Mouse (Mus musculus) CD4-positive, CD25-positive, alpha-beta regulatory T cell, adult 2 months (primary cell): ENCODE measurements around the gene Grip1.

ENCODE experiments used
- DNase-seq: peaks from one replicate; pipeline ENCODE4 v3.0.0-alpha.2; 2012; ENCODE audit warnings: low read depth, low spot score

Grip1 gene

DNA sequence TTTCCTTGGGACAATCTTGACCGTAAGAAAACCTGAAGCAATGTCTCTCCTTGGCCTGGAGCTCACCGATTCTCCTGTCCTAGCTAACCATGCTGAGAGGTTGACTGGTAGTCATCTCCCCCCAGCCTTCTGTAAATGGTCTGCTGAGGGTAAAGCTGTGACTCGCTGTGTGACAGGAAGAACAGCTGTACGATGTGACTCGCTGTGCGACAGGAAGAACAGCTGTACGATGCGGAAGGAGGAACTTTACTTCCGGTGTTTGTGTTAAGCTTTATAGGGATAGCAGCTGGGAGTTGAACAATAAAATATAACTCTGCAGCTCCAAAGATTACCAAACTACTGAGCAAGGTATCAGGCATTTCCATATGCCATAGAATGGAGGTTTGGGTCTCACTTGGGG lies 119.5 kb downstream of the Grip1 start:
- DNase-seq, result no peak

DNA sequence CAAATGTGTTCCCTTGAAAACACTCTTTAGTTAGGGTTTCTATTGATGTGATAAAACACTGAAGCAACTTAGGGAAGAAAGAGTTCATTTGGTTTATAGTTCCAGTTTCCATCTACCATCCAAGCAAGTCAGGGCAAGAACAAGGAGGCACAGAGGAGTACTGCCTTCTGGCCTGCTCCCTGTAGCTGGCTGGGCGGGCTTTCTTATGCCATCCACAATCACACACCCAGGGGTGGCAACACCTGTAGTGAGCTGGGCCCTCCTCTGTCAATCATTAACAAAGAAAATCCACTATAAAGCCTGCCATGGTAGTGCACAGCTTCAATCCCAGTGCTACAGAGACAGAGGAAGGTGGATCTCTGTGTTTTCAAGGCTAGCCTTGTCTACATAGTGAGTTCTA lies 122.2 kb downstream of the Grip1 start:
- no peak for DNase-seq

DNA sequence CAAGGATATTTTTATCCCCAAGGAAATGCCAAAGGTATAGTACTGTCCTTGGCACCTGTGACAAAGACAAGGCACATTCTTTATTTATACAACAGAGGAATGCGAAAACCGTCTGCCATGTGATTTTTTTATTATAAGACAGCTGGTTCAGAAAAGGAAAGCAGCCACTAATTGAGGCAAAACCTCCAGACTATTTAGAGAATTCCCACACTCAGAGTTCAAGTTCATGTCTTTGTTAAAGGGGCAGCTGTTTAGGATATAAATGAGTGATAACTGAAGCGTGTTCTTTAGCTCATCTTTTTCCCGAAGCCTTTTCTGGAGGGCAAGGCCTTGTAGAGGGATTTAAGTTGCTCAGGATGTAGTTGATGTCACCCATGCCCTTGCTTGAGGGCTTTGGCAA lies 126.4 kb downstream of the Grip1 start:
- no peak for DNase-seq

DNA sequence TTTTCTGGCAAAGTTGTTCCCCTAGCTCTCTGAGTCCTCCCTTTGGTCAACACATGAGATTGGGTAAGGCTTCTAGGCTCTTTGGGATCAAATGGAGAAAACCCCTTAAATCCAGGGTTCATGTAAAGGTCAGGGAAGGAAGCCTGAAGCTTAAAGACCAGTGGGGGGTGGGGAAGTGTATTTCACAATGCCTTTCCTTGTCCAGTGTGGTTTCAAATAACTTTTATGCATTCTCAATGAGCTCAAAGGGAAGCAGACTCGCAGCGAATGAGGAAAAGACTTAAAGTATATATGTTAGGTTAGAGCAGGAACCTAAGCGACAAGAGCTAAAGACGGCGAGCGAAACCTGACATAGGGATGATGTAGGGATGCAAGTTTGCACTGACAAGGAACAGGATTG lies 131.0 kb downstream of the Grip1 start:
- no peak for DNase-seq

DNA sequence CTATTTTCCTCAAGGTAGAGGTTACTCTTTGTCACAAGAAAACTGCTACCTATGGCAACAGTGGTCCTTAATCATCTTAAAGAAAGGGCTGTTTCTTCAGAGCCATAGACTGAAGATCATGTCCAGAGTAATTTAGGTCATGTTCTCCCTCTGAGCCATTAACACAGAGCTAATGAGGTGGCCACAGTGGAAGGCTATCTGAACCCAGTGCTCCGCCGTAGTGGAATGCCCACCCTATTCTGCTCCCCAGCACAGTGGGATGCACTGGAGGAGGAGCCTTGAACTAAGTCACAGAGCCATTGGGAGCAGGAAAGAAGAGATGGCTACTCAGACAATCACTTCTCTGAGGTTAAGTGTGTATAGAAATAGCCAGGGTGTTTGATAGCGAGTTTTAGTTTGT lies 133.3 kb downstream of the Grip1 start:
- no peak for DNase-seq

DNA sequence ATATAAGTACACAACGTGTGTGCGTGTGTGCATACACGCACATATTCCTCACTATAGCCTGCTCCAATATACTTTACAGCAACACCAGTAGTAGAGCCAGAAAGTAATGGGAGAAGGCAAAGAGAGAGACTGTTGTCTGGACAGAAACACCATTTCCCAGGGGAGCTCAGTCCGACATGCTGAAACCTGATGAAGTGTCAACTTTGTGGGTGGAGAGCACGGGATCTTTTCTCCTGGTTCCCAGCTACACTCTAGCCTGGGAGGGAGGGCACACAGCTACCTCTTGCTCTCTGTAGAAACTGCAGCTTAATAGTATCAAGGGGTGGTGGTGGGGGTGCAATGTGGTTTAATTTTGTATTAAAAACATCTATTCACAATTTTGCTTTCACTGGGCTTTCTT lies 143.2 kb downstream of the Grip1 start:
- DNase-seq, result no peak

DNA sequence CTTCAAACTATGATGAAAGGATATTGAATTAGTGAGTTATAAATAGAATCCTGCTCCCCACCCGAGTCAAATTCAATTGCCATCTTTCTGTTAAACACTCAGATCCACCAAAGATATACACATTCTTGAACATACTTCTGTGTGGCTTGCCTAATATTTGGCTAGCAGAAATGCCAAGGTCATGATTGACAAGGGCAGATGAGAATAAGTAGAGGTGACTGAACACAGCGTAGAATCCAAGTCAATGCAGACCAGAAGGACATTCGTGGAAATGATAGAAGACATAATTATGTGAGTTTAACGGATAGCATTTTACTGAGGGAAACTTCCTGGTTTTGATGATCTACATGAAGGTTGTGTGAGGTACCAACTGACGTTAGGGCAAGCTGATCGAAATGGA lies 153.9 kb downstream of the Grip1 start:
- DNase-seq, result no peak

DNA sequence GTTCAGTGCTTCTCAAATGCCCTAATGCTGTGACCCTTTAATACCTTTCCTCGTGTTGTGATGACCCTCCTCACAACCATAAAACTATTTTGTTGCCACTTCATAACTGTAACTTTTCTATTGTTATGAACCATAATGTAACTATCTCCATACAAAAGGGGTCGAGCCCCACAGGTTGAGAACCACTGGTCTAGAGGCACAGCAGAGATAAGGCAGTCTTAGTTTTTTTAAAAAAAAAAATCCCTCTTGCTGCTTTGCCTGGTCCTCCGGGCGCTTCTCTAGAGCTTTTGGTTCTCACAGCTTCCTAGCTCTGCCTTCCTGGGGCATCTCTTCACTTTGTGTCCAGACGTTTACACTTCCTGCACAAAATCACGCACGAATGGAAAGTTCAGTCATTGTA lies 155.4 kb downstream of the Grip1 start:
- DNase-seq, result no peak

DNA sequence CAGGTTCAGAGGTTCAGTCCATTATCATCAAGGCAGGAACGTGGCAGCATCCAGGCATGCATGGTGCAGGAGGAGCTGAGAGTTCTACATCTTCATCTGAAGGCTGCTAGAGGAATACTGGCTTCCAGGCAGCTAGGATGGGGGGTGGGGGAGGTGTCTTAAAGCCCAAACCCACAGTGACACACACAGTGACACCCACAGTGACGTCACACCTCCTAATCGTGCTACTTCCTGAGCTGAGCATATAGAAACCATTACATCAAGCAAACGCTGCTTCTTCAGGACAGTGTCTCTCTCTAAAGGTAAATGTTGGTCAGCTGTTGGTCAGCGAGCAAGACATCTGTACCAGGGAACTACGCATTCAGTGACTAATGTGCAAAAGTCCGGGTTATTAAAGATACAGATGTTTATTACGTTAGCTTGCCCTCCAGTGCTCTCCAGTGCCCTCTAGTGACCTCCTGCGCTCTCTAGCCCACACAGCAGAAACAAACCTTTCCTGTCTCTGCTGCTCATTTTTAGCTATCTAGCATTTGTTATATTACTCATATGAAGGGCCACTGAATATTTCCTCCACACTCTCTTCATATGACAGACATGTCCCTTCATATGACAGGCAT lies 156.8 kb downstream of the Grip1 start:
- peak; percentile 28 for DNase-seq

DNA sequence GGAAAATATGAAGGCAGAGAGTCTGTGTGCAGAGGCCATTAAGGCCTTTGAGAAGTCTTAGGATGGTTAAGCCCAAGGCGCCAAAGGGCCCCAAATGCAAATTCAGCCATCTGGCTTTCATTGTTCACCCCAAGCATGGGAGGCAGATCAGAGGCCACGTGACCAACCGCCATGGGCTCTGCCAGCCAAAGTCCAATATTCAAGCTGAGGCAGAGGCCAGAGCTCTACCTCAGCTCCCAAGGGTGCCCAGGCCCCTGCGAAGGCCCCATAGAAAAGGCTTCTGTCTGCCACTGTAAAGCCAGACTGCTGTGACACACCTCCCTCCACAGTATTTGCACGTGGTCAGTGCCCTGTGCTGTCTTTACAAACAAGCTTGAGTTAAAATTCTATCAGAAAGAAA lies 158.4 kb downstream of the Grip1 start:
- no peak for DNase-seq

DNA sequence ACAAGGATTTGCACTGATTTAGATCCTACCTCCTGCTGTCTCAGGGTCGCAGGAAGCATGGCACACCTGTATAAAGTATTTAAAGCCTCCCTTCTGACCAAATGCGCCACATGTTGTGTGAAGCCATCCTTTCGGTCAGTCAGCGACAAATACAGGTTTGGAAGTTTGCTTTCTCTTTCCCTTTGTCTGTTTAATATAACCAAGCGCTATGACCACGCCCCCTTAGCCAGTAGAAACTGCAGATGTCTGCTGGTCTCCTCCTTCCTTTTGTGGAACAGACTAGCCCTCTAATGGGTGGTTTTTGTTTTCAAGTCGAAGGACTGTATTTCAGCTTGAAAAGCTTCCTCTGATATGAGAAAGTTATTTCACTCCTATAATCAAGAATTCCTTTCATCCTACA lies 161.1 kb downstream of the Grip1 start:
- no peak for DNase-seq

DNA sequence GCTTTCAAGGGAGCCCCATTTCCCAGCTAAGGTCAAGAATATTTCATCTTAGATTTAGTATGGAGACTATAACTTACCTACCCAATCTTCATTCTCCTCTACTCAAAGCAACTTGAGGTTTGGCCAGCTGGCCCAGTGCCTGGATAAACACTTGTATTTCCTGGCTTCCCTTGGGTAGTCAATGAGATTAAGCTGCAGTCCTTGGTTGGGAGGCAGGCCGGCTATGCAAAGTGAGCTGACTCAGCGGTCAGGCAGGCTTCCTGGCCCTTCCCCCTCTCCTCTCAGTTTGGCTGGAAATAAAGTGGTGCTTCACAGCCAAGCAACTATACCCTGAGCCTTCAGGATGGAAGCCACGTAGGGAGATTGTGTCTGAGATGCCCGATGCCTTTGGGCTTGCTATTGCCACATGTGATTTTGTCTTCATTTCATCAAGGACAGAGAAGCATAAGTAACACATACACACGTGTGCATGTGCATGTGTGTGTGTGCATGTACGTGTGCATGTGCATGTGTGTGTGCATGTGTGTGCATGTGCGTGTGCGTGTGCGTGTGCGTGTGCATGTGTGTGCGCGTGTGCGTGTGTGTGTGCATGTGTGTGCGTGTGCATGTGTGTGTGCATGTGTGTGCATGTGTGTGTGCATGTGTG lies 161.7 kb downstream of the Grip1 start:
- DNase-seq, result no peak

DNA sequence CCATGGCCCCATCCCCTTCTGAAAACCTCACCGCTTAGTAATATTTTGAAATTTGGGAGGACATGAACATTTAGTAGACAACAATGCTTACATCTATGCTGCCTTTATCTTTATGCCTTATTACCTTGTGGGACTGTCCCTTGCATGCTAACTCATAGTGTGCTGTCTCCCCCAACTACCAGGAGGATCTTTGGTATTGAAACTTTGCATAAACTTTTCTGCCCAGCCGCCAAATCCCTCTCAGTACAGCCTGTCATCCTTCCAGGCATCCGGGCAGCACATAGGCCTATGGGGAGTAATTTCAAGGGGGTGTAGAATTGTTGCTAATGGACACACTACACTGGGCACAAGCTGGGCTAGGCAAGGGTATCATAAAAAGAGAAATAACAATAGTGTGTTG lies 162.4 kb downstream of the Grip1 start:
- DNase-seq, result no peak

DNA sequence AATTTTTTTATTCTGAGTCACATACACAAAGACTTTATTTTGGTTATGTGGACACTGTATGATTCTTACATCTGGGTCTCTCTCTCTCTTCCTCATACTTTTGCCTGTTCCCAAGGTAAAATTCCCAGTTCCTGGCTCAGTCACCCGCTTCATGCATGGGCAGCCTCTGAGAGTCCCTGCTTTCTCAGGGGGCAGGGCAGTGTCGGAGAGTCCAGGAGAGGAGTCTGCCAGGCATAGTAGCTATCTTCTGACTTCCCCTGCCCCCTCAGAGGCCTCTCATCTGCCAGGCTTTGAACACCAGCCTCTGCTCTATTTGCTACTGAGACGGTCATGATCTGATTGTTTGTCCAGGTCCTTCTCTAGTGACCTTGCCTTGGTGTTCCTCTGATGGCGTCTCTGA lies 175.0 kb downstream of the Grip1 start:
- DNase-seq, result no peak

DNA sequence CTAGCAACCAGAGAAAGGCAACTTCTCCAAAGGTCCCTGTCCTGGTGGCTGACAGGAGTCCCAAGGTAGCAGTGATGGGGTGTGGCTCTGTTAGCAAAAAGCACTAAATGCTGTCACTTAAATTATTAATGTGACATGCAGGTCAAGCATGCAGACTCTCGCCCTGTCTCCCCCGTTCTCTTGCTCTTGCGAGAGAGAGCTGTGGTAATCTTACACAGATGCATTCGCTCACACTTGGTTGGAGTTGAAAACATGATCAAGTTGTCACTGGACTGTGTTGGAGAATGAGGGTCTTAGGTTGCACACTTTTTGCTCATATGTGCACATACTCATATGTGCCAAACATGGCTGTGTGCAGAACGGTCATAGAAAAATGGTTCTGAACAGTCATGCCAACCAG lies 176.8 kb downstream of the Grip1 start:
- no peak for DNase-seq

DNA sequence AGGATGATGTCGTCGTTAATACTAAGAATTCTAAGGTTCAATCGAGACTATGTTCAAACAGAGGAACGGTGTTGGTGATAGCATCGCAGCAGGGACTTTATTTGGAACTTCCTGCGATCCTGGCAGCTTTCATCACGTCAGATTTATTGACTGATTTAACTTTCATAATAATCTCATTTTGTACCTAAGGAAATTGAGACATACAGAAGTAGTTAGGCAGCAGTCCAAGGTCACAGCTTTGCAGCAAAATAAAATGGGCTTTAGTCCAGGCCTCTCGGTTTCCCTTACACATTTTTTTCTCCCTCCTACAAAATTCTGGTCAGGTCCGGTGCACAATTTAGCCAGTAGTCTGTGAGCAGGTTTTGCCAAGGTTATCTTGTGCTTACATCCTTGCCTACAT lies 178.3 kb downstream of the Grip1 start:
- no peak for DNase-seq

DNA sequence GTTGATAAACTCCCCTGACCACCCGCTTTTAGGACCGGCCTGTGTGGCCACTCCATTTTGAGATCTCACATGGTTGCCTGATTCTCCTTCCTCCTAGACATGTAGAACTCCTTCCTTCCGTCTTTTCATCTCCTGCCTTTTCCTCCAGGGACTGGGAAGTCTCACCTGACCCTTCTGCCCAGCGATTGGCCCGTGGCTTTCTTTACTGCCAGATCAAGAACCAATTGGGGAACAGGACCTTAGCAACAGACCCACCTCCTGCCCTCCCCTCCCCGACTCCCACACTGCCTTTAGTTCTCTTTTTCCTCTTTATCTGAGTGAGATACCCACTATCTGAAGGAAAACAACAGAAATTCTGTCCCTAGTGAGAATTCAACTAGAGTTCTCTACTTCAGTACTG lies 180.9 kb downstream of the Grip1 start:
- DNase-seq, result no peak

DNA sequence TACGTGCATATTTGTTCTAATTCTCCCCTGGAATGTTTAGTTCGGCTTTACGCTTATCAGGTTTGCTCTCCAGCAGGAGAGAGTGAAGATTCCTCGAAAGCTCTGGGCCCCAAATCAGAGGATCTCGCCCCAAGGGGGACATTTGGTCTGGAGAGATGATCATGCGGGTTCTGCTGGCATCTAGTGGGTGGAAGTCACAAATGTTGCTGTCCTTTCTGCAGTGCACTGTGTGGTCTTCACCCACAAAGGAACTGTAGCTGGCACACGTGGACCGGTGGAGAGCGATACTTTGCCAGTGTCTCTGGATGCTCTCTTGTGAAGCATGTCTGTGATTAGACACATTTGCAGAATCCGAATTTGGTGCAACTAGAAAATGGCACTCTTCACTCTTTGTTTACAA lies 186.9 kb downstream of the Grip1 start:
- no peak for DNase-seq

DNA sequence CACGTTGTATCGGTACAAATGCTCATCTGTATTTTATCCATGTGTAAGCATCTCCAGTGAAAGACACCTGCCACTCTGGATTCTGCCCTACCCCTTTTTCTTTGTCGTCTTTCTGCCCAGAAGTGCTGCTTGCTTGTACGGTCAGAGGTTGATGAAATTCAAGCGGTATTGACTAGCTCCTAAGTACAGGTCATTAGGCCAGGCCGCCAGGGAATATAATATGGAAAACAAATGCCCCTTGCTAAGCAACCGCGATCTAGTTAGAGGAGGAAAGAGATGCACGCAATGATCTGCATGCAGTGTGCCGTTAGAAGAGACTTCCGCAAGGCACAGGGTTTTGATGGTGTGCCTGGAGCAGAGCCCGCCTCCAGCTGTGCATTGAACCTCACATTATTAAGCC lies 187.4 kb downstream of the Grip1 start:
- DNase-seq, result no peak

DNA sequence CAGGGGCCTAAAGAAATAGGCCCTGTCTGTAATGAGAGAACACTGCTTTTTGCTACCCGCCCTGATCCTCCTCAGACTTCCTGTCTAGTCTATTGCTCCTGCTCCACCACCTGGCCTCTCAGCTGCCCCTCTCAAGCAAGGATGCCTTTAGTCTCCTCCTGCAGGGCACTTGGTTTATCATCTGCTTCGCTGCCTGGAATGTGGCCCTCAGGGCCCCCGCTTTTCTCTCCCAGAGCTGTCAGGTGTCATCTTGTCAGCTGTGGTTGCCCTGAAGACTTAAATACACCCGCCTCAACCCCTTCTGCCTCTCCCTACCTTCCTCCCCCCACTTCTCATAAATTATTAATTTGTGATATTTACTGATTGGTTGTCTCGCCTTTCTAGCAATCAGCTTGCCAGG lies 190.7 kb downstream of the Grip1 start:
- no peak for DNase-seq

DNA sequence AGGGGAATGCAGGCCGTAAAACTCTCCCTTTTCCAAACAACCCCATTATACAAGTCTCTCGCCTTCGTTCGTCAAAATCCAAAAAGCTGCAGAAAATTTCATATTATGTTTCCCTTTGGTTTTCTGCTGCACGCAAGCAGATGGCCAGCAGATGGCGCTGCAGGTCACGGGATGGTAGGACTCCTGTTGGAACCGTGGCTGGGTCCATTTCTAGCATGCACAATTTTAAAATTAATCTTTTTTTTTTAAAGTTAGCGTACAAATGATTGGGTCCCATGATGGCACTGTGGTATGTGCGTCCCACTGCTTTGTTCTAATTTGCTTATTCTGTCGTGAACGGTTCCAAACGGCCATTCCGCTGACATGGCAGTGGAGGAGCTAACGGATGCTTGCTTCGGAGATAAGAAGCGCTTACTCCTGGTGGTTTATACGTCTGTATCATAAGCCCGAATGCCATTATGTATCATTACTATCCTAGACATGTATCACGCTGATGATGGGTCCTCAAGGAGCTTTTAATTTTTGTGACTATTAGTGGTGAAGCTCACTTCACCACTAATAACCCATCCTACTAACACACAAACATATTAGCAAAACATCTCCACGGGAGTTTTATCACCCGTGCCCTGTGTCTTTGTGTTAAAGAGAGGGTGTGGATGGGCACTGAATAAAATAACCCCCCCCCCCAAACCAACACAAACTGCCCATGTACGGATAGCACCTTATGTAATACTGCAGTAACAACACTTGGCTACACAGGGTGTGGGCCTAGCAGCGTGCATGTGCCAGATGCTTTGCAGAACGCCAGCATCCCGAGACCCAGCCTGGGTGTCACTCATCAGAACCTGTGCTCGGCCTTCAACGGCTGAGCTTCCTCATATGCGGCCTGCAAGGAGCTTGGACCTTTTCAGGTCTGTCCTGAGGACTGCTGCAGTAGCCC lies 193.1 kb downstream of the Grip1 start:
- peak; percentile 31 for DNase-seq

DNA sequence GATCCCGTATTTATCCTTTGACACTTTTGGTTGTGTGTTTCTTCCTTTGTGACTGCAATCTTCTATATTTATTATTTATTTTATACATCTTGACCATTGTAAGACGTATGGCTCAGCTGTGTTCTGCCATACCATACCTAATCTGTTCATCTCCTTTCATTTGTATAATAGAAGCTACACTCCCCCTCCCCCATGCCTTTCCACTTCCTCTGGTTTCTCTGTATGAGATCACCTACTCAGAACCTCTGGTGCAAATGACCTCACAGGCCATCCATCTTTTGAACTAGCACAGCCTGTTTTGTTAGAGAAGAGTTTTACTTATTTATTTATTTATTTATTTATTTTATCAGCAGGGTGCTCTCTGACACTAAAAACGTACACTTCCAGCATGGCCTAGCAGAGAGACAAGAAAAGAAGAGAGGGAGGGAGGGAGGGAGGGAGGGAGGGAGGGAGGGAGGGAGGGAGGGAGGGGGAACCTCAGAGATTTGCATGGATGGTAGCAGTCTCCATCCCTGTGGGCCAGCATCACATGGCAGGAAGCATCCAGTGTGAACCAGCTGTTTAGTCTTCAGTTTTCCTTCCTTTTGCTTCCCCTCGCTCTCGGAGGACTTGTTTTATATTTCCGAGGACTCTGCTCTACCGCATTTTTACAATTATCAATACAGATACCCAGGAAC lies 207.2 kb downstream of the Grip1 start:
- DNase-seq, result no peak
